Mouse (Mus musculus): ENCODE results near the gene Peli3. TPM values are rescaled to one million over a fixed set of nuclear protein-coding genes. Genes with fewer than 3 reads are reported as not detected.

The Peli3 gene
- polyA plus RNA-seq, 1 experiment from 2014 or later: 10.7 TPM

- DNase-seq: no peak
- Histone ChIP-seq H3K4me2 (ENCODE audit: low read length) (no peak overlapping the region), H3K4me3 (replicated peaks; ENCODE audit: low read depth, low read length) (no peak overlapping the region), H3K4me1 (ENCODE audit: control insufficient read depth, insufficient read depth, low read length) (no peaks in the 10 kb centered on the region), H3K36me3 (ENCODE audit: control insufficient read depth, insufficient read depth, low read length) (peaks cover 71% of the 10 kb centered on the region), H3K27ac (replicated peaks; ENCODE audit: low read depth, low read length) (no peak overlapping the region), H3K27me3 (ENCODE audit: control insufficient read depth, insufficient read depth, low read length) (no peaks in the 10 kb centered on the region), H3K9me3 (ENCODE audit: control insufficient read depth, low read length) (no peaks in the 10 kb centered on the region), H3K9ac (replicated peaks; ENCODE audit: low read length) (no peak overlapping the region)
- ATAC-seq (ENCODE audit: low FRiP score, low TSS enrichment): no peak
- 87% methylated on average over 9 of the region's 9 CpGs for WGBS
These were observed 44.0 kb downstream of the Peli3 start for GRCm38 (mm10) chr19:4898972-4899371.

GRCm38 (mm10) chr19:4896780-4897520, 46.0 kb downstream of the Peli3 start:
- DNase-seq (no peak), ATAC-seq (ENCODE audit: low FRiP score, low TSS enrichment) (no peak)
- Histone ChIP-seq H3K4me2 (ENCODE audit: low read length) (no peak overlapping the region), H3K27me3 (ENCODE audit: control insufficient read depth, insufficient read depth, low read length) (no peaks in the 10 kb centered on the region), H3K9ac (replicated peaks; ENCODE audit: low read length) (no peak overlapping the region), H3K4me3 (replicated peaks; ENCODE audit: low read depth, low read length) (no peak overlapping the region), H3K4me1 (ENCODE audit: control insufficient read depth, insufficient read depth, low read length) (no peaks in the 10 kb centered on the region), H3K27ac (replicated peaks; ENCODE audit: low read depth, low read length) (no peak overlapping the region), H3K9me3 (ENCODE audit: control insufficient read depth, low read length) (no peaks in the 10 kb centered on the region), H3K36me3 (ENCODE audit: control insufficient read depth, insufficient read depth, low read length) (peaks cover 69% of the 10 kb centered on the region)
- WGBS: 53% methylated on average over 21 of the region's 21 CpGs

GRCm38 (mm10) chr19:4891798-4892197, 51.1 kb downstream of the Peli3 start:
- Histone ChIP-seq H3K4me1 (ENCODE audit: control insufficient read depth, insufficient read depth, low read length) (no peaks in the 10 kb centered on the region), H3K27ac (replicated peaks; ENCODE audit: low read depth, low read length) (no peak overlapping the region), H3K9me3 (ENCODE audit: control insufficient read depth, low read length) (no peaks in the 10 kb centered on the region), H3K27me3 (ENCODE audit: control insufficient read depth, insufficient read depth, low read length) (no peaks in the 10 kb centered on the region), H3K9ac (replicated peaks; ENCODE audit: low read length) (no peak overlapping the region), H3K36me3 (ENCODE audit: control insufficient read depth, insufficient read depth, low read length) (peaks cover 58% of the 10 kb centered on the region), H3K4me3 (replicated peaks; ENCODE audit: low read depth, low read length) (no peak overlapping the region), H3K4me2 (ENCODE audit: low read length) (no peak overlapping the region)
- ATAC-seq (ENCODE audit: low FRiP score, low TSS enrichment) (no peak), DNase-seq (no peak)
- 86% methylated on average over 3 of the region's 3 CpGs for WGBS

DNA sequence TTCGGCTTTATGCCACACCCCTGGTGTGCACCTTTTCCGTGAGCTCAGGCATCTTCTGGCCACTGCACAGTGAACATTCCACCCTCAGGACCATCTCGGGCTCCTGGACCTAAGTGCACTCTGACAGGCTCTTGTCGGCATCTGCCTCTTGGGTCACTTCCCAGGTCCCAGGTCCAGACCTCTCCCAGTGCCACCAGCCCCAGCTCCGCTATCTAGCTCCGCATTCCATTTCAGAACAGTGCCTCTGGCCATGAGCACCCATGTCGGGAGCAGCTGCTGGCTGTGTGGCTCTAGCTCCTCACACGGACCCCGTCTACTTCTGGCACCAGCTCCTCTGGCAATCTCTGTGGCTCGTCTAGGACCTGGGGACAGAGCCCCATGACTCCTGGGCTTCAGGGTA, 53.1 kb downstream of the Peli3 start:
- Histone ChIP-seq H3K9ac (replicated peaks; ENCODE audit: low read length) (no peak overlapping the region), H3K4me1 (ENCODE audit: control insufficient read depth, insufficient read depth, low read length) (no peaks in the 10 kb centered on the region), H3K4me3 (replicated peaks; ENCODE audit: low read depth, low read length) (no peak overlapping the region), H3K36me3 (ENCODE audit: control insufficient read depth, insufficient read depth, low read length) (peaks cover 52% of the 10 kb centered on the region), H3K4me2 (ENCODE audit: low read length) (no peak overlapping the region), H3K27ac (replicated peaks; ENCODE audit: low read depth, low read length) (no peak overlapping the region), H3K27me3 (ENCODE audit: control insufficient read depth, insufficient read depth, low read length) (no peaks in the 10 kb centered on the region), H3K9me3 (ENCODE audit: control insufficient read depth, low read length) (no peaks in the 10 kb centered on the region)
- no peak for ATAC-seq (ENCODE audit: low FRiP score, low TSS enrichment)
- WGBS: 91% methylated on average over 10 of the region's 10 CpGs
- DNase-seq: no peak

GRCm38 (mm10) chr19:4883961-4884360, 59.0 kb downstream of the Peli3 start:
- peaks cover 4% of the 10 kb centered on the region; the same call in 1 of the 2 replicates for H3K4me1 ChIP-seq (ENCODE audit: control insufficient read depth, insufficient read depth, low read length)
- H3K9me3 ChIP-seq (ENCODE audit: control insufficient read depth, low read length): no peaks in the 10 kb centered on the region
- ATAC-seq (ENCODE audit: low FRiP score, low TSS enrichment) (no peak), DNase-seq (no peak)
- H3K4me2 ChIP-seq (ENCODE audit: low read length): no peak overlapping the region
- peaks cover 11% of the 10 kb centered on the region; the same call in 1 of the 2 replicates for H3K36me3 ChIP-seq (ENCODE audit: control insufficient read depth, insufficient read depth, low read length)
- no peaks in the 10 kb centered on the region for H3K27me3 ChIP-seq (ENCODE audit: control insufficient read depth, insufficient read depth, low read length)
- H3K27ac ChIP-seq (replicated peaks; ENCODE audit: low read depth, low read length): no peak overlapping the region
- no peak overlapping the region for H3K4me3 ChIP-seq (replicated peaks; ENCODE audit: low read depth, low read length)
- no peak overlapping the region for H3K9ac ChIP-seq (replicated peaks; ENCODE audit: low read length)
- WGBS: 88% methylated on average over 4 of the region's 4 CpGs

Other genes with a start within 250 kb of the Peli3 start
- 6.2 and 7.6 TPM in 2 replicates for gene Gm960, start 244.5 kb downstream of the Peli3 start, polyA plus RNA-seq (2014; fragmentation: Nextera tagmentation; extraction: Ambion mirVana)
- 37.6 and 43.0 TPM in 2 replicates for gene Sptbn2, start 232.0 kb downstream of the Peli3 start, polyA plus RNA-seq (2014; fragmentation: Nextera tagmentation; extraction: Ambion mirVana)
- 176 and 190 TPM in 2 replicates for gene Rbm4b, start 186.6 kb downstream of the Peli3 start, polyA plus RNA-seq (2014; fragmentation: Nextera tagmentation; extraction: Ambion mirVana)
- gene Rbm4, start 149.2 kb downstream of the Peli3 start, polyA plus RNA-seq (2014; fragmentation: Nextera tagmentation; extraction: Ambion mirVana): 101 and 113 TPM in 2 replicates
- 12.7 and 14.4 TPM in 2 replicates for gene Gm21992, start 131.5 kb downstream of the Peli3 start, polyA plus RNA-seq (2014; fragmentation: Nextera tagmentation; extraction: Ambion mirVana)
- gene Rbm14, start 131.5 kb downstream of the Peli3 start, polyA plus RNA-seq (2014; fragmentation: Nextera tagmentation; extraction: Ambion mirVana): 62.0 and 68.9 TPM in 2 replicates
- 36.5 and 41.4 TPM in 2 replicates for gene Ccs, start 103.8 kb downstream of the Peli3 start, polyA plus RNA-seq (2014; fragmentation: Nextera tagmentation; extraction: Ambion mirVana)
- gene Ccdc87, start 103.8 kb downstream of the Peli3 start, polyA plus RNA-seq (2014; fragmentation: Nextera tagmentation; extraction: Ambion mirVana): 0.49 and 0.63 TPM in 2 replicates
- 57.3 and 63.7 TPM in 2 replicates for gene Ctsf, start 88.0 kb downstream of the Peli3 start, polyA plus RNA-seq (2014; fragmentation: Nextera tagmentation; extraction: Ambion mirVana)
- 2.1 and 3.1 TPM in 2 replicates for gene Actn3, start 65.2 kb downstream of the Peli3 start, polyA plus RNA-seq (2014; fragmentation: Nextera tagmentation; extraction: Ambion mirVana)
- 18.2 and 19.4 TPM in 2 replicates for gene Zdhhc24, start 64.5 kb downstream of the Peli3 start, polyA plus RNA-seq (2014; fragmentation: Nextera tagmentation; extraction: Ambion mirVana)
- gene Bbs1, start 36.5 kb downstream of the Peli3 start, polyA plus RNA-seq (2014; fragmentation: Nextera tagmentation; extraction: Ambion mirVana): 8.9 and 17.9 TPM in 2 replicates
- 102 and 103 TPM in 2 replicates for gene Dpp3, start 14.8 kb downstream of the Peli3 start, polyA plus RNA-seq (2014; fragmentation: Nextera tagmentation; extraction: Ambion mirVana)
- 117 and 122 TPM in 2 replicates for gene Mrpl11, start 19.0 kb upstream of the Peli3 start, polyA plus RNA-seq (2014; fragmentation: Nextera tagmentation; extraction: Ambion mirVana)
- gene Npas4, start 47.2 kb upstream of the Peli3 start, polyA plus RNA-seq (2014; fragmentation: Nextera tagmentation; extraction: Ambion mirVana): 0.24 and 0.58 TPM in 2 replicates
- 6.2 and 8.7 TPM in 2 replicates for gene Slc29a2, start 80.7 kb upstream of the Peli3 start, polyA plus RNA-seq (2014; fragmentation: Nextera tagmentation; extraction: Ambion mirVana)
- gene B4gat1, start 95.7 kb upstream of the Peli3 start, polyA plus RNA-seq (2014; fragmentation: Nextera tagmentation; extraction: Ambion mirVana): 69.7 and 77.4 TPM in 2 replicates
- 1.5 and 1.6 TPM in 2 replicates for gene AC124502.3, start 95.8 kb upstream of the Peli3 start, polyA plus RNA-seq (2014; fragmentation: Nextera tagmentation; extraction: Ambion mirVana)
- gene Brms1, start 98.2 kb upstream of the Peli3 start, polyA plus RNA-seq (2014; fragmentation: Nextera tagmentation; extraction: Ambion mirVana): 32.0 and 39.0 TPM in 2 replicates
- 0.58 and 1.6 TPM in 2 replicates for gene Rin1, start 107.4 kb upstream of the Peli3 start, polyA plus RNA-seq (2014; fragmentation: Nextera tagmentation; extraction: Ambion mirVana)
- gene Cd248, start 125.0 kb upstream of the Peli3 start, polyA plus RNA-seq (2014; fragmentation: Nextera tagmentation; extraction: Ambion mirVana): 6.2 and 20.4 TPM in 2 replicates
- 8.3 and 15.7 TPM in 2 replicates for gene Tmem151a, start 142.4 kb upstream of the Peli3 start, polyA plus RNA-seq (2014; fragmentation: Nextera tagmentation; extraction: Ambion mirVana)
- gene Yif1a, start 145.4 kb upstream of the Peli3 start, polyA plus RNA-seq (2014; fragmentation: Nextera tagmentation; extraction: Ambion mirVana): 62.2 and 62.7 TPM in 2 replicates
- 518 and 616 TPM in 2 replicates for gene Cnih2, start 155.4 kb upstream of the Peli3 start, polyA plus RNA-seq (2014; fragmentation: Nextera tagmentation; extraction: Ambion mirVana)
- 227 and 228 TPM in 2 replicates for gene Rab1b, start 163.9 kb upstream of the Peli3 start, polyA plus RNA-seq (2014; fragmentation: Nextera tagmentation; extraction: Ambion mirVana)
- 52.5 and 59.0 TPM in 2 replicates for gene Klc2, start 175.4 kb upstream of the Peli3 start, polyA plus RNA-seq (2014; fragmentation: Nextera tagmentation; extraction: Ambion mirVana)

Data from midbrain, embryonic 14.5 days (tissue).